Mouse (Mus musculus) heart, adult 2 months (tissue): ENCODE data around the gene Sept9. TPM values are rescaled to one million over a fixed set of nuclear protein-coding genes. Genes with fewer than 3 reads are reported as not detected.

Experiments
- DNase-seq, 2 experiments: peaks; one replicate each; pipeline ENCODE4 v3.0.0; 2021
- H3K27ac ChIP-seq: fragments of 200-600 bp; 2 replicates; pipeline ENCODE4 v1.8.1; 2022
- H3K27me3 ChIP-seq: fragments of 200-500 bp; 2 replicates; pipeline ENCODE4 v1.6.1; 2012; ENCODE audit warnings: mild to moderate bottlenecking, low read length, inconsistent platforms, mixed read lengths; ENCODE audit not compliant: control insufficient read depth, insufficient read depth
- H3K36me3 ChIP-seq: fragments of 200-500 bp; 2 replicates; pipeline ENCODE4 v1.6.1; 2012; ENCODE audit warnings: low read length, inconsistent platforms; ENCODE audit not compliant: control insufficient read depth, insufficient read depth
- H3K4me1 ChIP-seq: fragments of 200-500 bp; 2 replicates; pipeline ENCODE4 v1.6.1; 2011; ENCODE audit warnings: low read length; ENCODE audit not compliant: control insufficient read depth, insufficient read depth
- H3K4me3 ChIP-seq: fragments of 200-600 bp; 2 replicates; pipeline ENCODE4 v1.8.1; 2022
- H3K79me2 ChIP-seq: fragments of 200-500 bp; replicated peaks from 2 replicates; pipeline ENCODE4 v1.6.1; 2012; ENCODE audit warnings: mild to moderate bottlenecking, inconsistent platforms, low read length, moderate library complexity, mixed read lengths; ENCODE audit not compliant: control insufficient read depth, insufficient read depth
- H3K9ac ChIP-seq: fragments of 200-500 bp; 2 replicates; pipeline ENCODE4 v1.6.1; 2012; ENCODE audit warnings: low read depth, mild to moderate bottlenecking, control low read depth, inconsistent platforms, low read length, mixed read lengths
- CTCF ChIP-seq: fragments of 200-600 bp; IDR thresholded peaks from 2 replicates; pipeline ENCODE4 v1.8.1; 2022; ENCODE audit warnings: antibody characterized with exemption, mild to moderate bottlenecking, moderate library complexity
- EP300 ChIP-seq: fragments of 200-500 bp; IDR thresholded peaks from 2 replicates; pipeline ENCODE4 v1.6.1; 2011; ENCODE audit warnings: low read depth, low read length, control low read depth; ENCODE audit not compliant: insufficient read depth
- POLR2A ChIP-seq: fragments of 200-500 bp; IDR thresholded peaks from 2 replicates; pipeline ENCODE4 v1.6.1; 2011; ENCODE audit warnings: mild to moderate bottlenecking, low read depth, low read length, control low read depth; ENCODE audit not compliant: insufficient read depth
- WGBS: fragments of 180-500 bp; shearing (Covaris S2); methylation state at CpG from one replicate; pipeline ENCODE4 v1.1.7; 2018; 5-methylcytosine and 5-hydroxymethylcytosine counted together
- intact Hi-C: fragments of 180-260 bp; cut with DNase I; formaldehyde crosslinking; loops from one replicate; pipeline ENCODE4 v1.15.1; 2025
- polyA plus RNA-seq: library from polyadenylated mRNA; depleted of rRNA; stranded (reverse); fragments of >200 nt; gene quantifications from 2 replicates; pipeline ENCODE4 v1.2.3, GENCODE M21; 2012
- total RNA-seq, 2 experiments: library from RNA; stranded (reverse); gene quantifications; 2 replicates each; pipeline ENCODE4 v1.2.3; 2021

Sept9 gene
- total and polyA plus RNA-seq, 3 experiments: 15.9 to 31.9 (median 28.2) TPM

- intact Hi-C loops: loop anchor here (10.0 kb wide), 1 partner anchor 591 kb away; the partner anchor contains the start of genes Afmid and Tk1
- no peak overlapping the region for H3K9ac ChIP-seq
- no peak for DNase-seq
- H3K4me3 ChIP-seq: no peak overlapping the region
- no peak overlapping the region for H3K27ac ChIP-seq
- TF ChIP-seq POLR2A (no peak), CTCF (no peak), EP300 (no peak)
- WGBS: 84% methylated on average over 8 of the region's 8 CpGs
- H3K4me1 ChIP-seq: peaks cover 8% of the 10 kb centered on the region
- H3K36me3 ChIP-seq: no peaks in the 10 kb centered on the region
- no peaks in the 10 kb centered on the region for H3K27me3 ChIP-seq
- H3K79me2 ChIP-seq: no peaks in the 10 kb centered on the region
Observed at GRCm38 (mm10) chr11:117233818-117234217, 34.4 kb downstream of the Sept9 start.

DNA sequence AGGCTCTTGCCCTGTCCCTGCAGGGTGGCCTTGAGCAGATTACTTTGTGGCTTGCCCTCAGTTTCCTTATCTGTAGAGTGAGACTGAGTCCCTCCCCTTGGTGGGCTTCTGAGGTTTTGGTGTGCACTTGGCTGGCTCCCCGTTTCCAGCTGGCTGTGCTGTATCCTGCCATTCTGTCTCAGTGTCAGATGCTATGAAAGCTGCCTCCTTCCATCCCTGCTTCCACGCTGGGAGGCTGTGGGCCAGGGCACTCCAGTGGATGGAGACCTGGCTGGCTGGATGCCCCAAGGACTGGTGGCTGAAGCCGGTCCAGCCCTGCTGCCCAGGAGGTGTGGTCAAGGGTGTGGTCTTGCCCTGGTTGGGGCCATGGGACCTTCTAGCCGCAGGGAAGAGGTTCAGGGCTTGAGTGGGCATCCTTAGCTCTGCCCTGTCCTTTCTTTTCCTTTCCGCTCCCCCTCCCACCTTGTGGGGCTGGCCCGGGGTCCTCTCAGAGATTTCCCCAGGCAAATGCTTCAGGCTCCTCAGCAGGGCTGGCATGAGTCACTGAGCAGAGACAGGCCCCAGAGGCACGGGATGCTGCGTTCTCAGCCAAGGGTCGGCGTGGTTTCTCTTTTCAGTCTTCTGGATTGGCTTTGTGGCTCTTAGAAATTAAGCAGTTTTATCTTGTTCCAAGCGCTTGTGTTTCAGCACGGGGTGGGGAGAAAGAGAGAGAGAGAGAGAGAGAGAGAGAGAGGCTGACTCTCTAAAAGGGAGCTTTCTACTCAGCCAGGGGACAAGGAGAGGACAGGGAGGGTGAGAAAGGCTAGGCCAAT lies 35.8 kb downstream of the Sept9 start:
- TF ChIP-seq EP300: no peak
- WGBS: 38% methylated on average over 12 of the region's 12 CpGs
- Histone ChIP-seq H3K4me1 (peaks cover 8% of the 10 kb centered on the region), H3K27ac (no peak overlapping the region), H3K27me3 (no peaks in the 10 kb centered on the region), H3K36me3 (no peaks in the 10 kb centered on the region), H3K79me2 (no peaks in the 10 kb centered on the region), H3K4me3 (no peak overlapping the region), H3K9ac (no peak overlapping the region)
- DNase-seq: peak in 1 of 2 experiments; percentile 61
- intact Hi-C loops: loop anchor here (5.0 to 10.0 kb wide), 2 partner anchors 163 to 590 kb away; partner anchors contain the start of genes Afmid and Tk1

DNA sequence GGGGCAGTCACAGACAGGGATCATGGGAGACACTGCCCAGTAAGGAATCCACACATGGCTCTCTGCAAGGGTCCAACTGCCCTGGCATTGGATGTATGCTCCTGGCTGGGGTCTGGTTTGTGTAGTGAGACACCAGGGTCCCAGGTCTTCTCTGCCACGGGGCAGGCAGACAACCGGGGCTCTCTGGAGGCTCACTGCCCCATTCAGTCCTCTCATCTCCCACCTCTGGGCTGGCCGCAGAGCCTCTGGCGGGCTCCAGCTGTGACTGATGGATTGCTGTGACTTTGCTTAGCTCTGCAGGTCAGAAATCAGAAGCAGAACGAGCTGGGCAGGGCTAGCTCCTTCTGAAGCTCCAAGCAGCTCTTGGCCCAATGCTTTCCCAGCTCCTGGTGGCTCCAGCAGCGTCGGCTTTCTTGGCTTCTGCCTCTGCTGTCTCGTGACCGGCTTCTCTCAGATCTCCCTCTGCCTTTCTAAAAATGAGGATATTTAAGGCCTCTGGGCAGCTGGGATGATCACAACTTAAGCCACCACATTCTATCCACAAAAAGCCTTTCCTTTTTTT lies 36.5 kb downstream of the Sept9 start:
- peak overlapping the region; percentile 7; the same call in 1 of the 2 replicates for H3K27ac ChIP-seq
- WGBS: 56% methylated on average over 9 of the region's 9 CpGs
- H3K9ac ChIP-seq: no peak overlapping the region
- intact Hi-C loops: loop anchor here (5.0 to 10.0 kb wide), 2 partner anchors 164 to 589 kb away; partner anchors contain the start of genes Afmid and Tk1
- DNase-seq: peak in 1 of 2 experiments; percentile 43
- H3K4me1 ChIP-seq: peaks cover 8% of the 10 kb centered on the region
- TF ChIP-seq CTCF: no peak
- TF ChIP-seq EP300: no peak
- no peak for TF ChIP-seq POLR2A
- no peaks in the 10 kb centered on the region for H3K79me2 ChIP-seq
- no peak overlapping the region for H3K4me3 ChIP-seq
- H3K27me3 ChIP-seq: no peaks in the 10 kb centered on the region
- H3K36me3 ChIP-seq: no peaks in the 10 kb centered on the region

- 0% methylated on average over 4 of the region's 4 CpGs for WGBS
- no peaks in the 10 kb centered on the region for H3K27me3 ChIP-seq
- H3K9ac ChIP-seq: no peak overlapping the region
- no peaks in the 10 kb centered on the region for H3K36me3 ChIP-seq
- peaks cover 9% of the 10 kb centered on the region for H3K4me1 ChIP-seq
- intact Hi-C loops: loop anchor here (1.0 to 10.0 kb wide), 5 partner anchors 29 to 587 kb away; partner anchors contain the start of genes Afmid and Tk1
- H3K27ac ChIP-seq: no peak overlapping the region
- no peak overlapping the region for H3K4me3 ChIP-seq
- TF ChIP-seq EP300: peak; percentile 94
- TF ChIP-seq CTCF: peak; percentile 99; the same call in 1 of the 2 replicates
- no peak for TF ChIP-seq POLR2A
- peak; percentile 88 to 96 for DNase-seq
- no peaks in the 10 kb centered on the region for H3K79me2 ChIP-seq
Observed at GRCm38 (mm10) chr11:117238169-117238568, 38.7 kb downstream of the Sept9 start.

GRCm38 (mm10) chr11:117239617-117240016 lies 40.2 kb downstream of the Sept9 start:
- no peaks in the 10 kb centered on the region for H3K36me3 ChIP-seq
- H3K4me1 ChIP-seq: peaks cover 7% of the 10 kb centered on the region
- no peak overlapping the region for H3K27ac ChIP-seq
- no peak overlapping the region for H3K4me3 ChIP-seq
- no peak overlapping the region for H3K9ac ChIP-seq
- H3K27me3 ChIP-seq: no peaks in the 10 kb centered on the region
- intact Hi-C loops: loop anchor here (5.0 to 10.0 kb wide), 2 partner anchors 167 to 585 kb away; partner anchors contain the start of genes Afmid and Tk1
- DNase-seq: no peak
- TF ChIP-seq POLR2A: no peak
- TF ChIP-seq EP300: no peak
- no peak for TF ChIP-seq CTCF
- WGBS: 83% methylated on average over 6 of the region's 6 CpGs
- H3K79me2 ChIP-seq: no peaks in the 10 kb centered on the region

DNA sequence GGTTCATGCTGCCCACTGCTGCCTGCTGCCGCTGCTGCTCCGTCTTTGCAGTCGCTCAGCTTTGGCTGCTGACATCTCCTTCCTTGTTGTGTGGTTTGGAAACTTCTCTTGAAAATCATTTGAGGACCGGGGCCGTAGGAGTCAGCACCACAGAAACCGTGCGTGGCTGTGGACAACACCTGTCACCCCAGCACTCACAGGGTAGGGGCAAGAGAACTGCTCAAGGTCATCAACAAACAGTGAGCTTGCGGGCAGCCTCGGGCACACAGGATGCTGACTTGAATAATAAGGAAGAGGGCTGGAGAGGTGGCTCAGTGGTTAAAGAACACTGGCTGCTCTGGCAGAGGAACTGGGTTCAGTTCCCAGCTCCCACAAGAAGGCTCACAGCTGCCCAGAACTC lies 40.9 kb downstream of the Sept9 start:
- TF ChIP-seq EP300: no peak
- TF ChIP-seq POLR2A: no peak
- no peak for TF ChIP-seq CTCF
- Histone ChIP-seq H3K9ac (no peak overlapping the region), H3K4me3 (no peak overlapping the region), H3K4me1 (peaks cover 7% of the 10 kb centered on the region), H3K27me3 (no peaks in the 10 kb centered on the region), H3K36me3 (no peaks in the 10 kb centered on the region), H3K79me2 (no peaks in the 10 kb centered on the region), H3K27ac (no peak overlapping the region)
- intact Hi-C loops: no loop called here
- DNase-seq: no peak
- 89% methylated on average over 9 of the region's 9 CpGs for WGBS
